ENCODE assay signal across 8 mouse cellular contexts in the genomic region with DNA sequence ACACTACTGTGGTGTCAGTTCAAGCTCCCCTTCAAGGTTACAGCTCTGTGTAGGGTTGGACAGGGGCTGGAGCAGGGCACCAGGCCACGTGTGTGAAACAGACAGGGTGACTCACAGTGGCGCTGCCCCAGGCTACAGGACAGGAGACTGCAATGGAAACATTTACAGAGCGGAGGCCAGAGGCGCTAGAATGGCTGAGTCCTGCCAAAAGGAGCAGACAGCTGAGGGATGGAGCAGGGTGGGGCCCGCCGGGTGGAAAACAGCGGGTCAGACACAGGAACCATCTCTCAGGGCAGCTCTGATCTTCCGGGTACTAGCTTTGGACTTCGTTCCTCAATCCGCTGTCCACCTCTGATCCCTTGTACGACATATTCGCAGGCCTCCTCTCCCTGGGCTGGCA. TPM values are rescaled to one million over a fixed set of nuclear protein-coding genes. Genes with fewer than 3 reads are reported as not detected.
DNase-seq lines count a peak whose midpoint lies in the region; TF ChIP-seq lines count a peak whose summit lies in the region.

No protein-coding gene starts in this region.

- peaks cover 10% of the 10 kb centered on the region for H3K36me3 ChIP-seq in hindbrain, embryonic 10.5 days

- H3K4me3 ChIP-seq in left cerebral cortex, adult 2 months: no peak overlapping the region
- peak overlapping the region; percentile 29; the same call in 1 of the 2 replicates for H3K4me3 ChIP-seq in gastrocnemius, adult 2 months
- H3K4me3 ChIP-seq in hindbrain, embryonic 10.5 days: no peak overlapping the region

- H3K27ac ChIP-seq in left cerebral cortex, adult 2 months: peak overlapping the region; percentile 53; the same call in 1 of the 2 replicates
- peak overlapping the region; percentile 84 for H3K27ac ChIP-seq in gastrocnemius, adult 2 months
- H3K27ac ChIP-seq in hindbrain, embryonic 10.5 days: no peak overlapping the region

- TF ChIP-seq CTCF in left cerebral cortex, adult 2 months (IDR thresholded peaks at IDR 0.05): no peak
- TF ChIP-seq CTCF in gastrocnemius, adult 2 months (IDR thresholded peaks at IDR 0.05): 0 out of 2 replicates have a peak, but pooled peaks have one; percentile 4

- H3K27me3 ChIP-seq in hindbrain, embryonic 10.5 days (ENCODE audit: insufficient read depth, poor library complexity, severe bottlenecking): no peaks in the 10 kb centered on the region

- no peaks in the 10 kb centered on the region for H3K9me3 ChIP-seq in hindbrain, embryonic 10.5 days

- H3K4me1 ChIP-seq in hindbrain, embryonic 10.5 days (replicated peaks): peaks cover 43% of the 10 kb centered on the region

- WGBS in hindbrain, embryonic 10.5 days: 85% methylated on average over 12 of the region's 12 CpGs

- intact Hi-C loops in left cerebral cortex, adult 2 months (cut with DNase I): no loop called here
- intact Hi-C loops in gastrocnemius, adult 2 months (cut with DNase I): loop anchor here (5.0 kb wide), 1 partner anchor 53 kb away; the partner anchor contains the start of gene 3110082I17Rik

- DNase-seq in left cerebral cortex, adult 2 months (ENCODE audit: extremely low spot score in 1 of 2, low spot score in 2 of 2): no peak
- DNase-seq in left cerebral cortex, adult 11 months (ENCODE audit: low spot score): no peak
- peak; percentile 91 for DNase-seq in gastrocnemius, adult 2 months
- peak; percentile 40 to 48 for DNase-seq in kidney, adult 8-10 months
- peak; percentile 88 for DNase-seq in skeletal muscle tissue, adult 2 months (ENCODE audit: low read depth, low spot score)
- DNase-seq in hindbrain, embryonic 10.5 days (ENCODE audit: low spot score): no peak
- no peak for DNase-seq in right cerebral cortex, postnatal 4 days
- DNase-seq in layer of hippocampus, adult 9-11 months: no peak

RNA-seq across cellular contexts. Expression of gene C130050O18Rik, which starts 4.3 kb away (rescaled TPM):
- under 1 TPM; 0.29 to 0.63 TPM for total RNA-seq in left cerebral cortex, adult 2 months (2021)
- total RNA-seq in gastrocnemius, adult 2 months (2021): under 1 TPM; 0.15 to 0.33 TPM
- 0.43 TPM in 1 of 2 replicates, not detected in the other for polyA plus RNA-seq in hindbrain, embryonic 10.5 days (2016; fragmentation: Nextera tagmentation; extraction: Ambion mirVana)

RNA-seq across cellular contexts. Expression of gene Gper1, which starts 13.5 kb away (rescaled TPM):
- 1 to 10 TPM; 2.5 to 2.8 TPM for total RNA-seq in left cerebral cortex, adult 2 months (2021)
- total RNA-seq in gastrocnemius, adult 2 months (2021): 1 to 10 TPM; 1.3 to 2.7 TPM
- polyA plus RNA-seq in hindbrain, embryonic 10.5 days (2016; fragmentation: Nextera tagmentation; extraction: Ambion mirVana): 0.40 and 0.76 TPM in 2 replicates

RNA-seq across cellular contexts. Expression of gene Gpr146, which starts 31.9 kb away (rescaled TPM):
- 10 to 100 TPM; 12.5 to 13.9 TPM for total RNA-seq in left cerebral cortex, adult 2 months (2021)
- 10 to 100 TPM; 26.5 to 41.2 TPM for total RNA-seq in gastrocnemius, adult 2 months (2021)
- polyA plus RNA-seq in hindbrain, embryonic 10.5 days (2016; fragmentation: Nextera tagmentation; extraction: Ambion mirVana): 2.0 and 2.8 TPM in 2 replicates

RNA-seq across cellular contexts. Expression of gene 3110082I17Rik, which starts 50.9 kb away (rescaled TPM):
- total RNA-seq in left cerebral cortex, adult 2 months (2021): 10 to 100 TPM; 16.3 to 17.9 TPM
- total RNA-seq in gastrocnemius, adult 2 months (2021): 10 to 100 TPM in 1 of 2 experiments, 1 to 10 TPM in 1; 7.9 to 10.3 TPM
- polyA plus RNA-seq in hindbrain, embryonic 10.5 days (2016; fragmentation: Nextera tagmentation; extraction: Ambion mirVana): 49.1 and 56.3 TPM in 2 replicates

RNA-seq across cellular contexts. Expression of gene Cyp2w1, which starts 57.0 kb away (rescaled TPM):
- not detected for total RNA-seq in left cerebral cortex, adult 2 months (2021)
- total RNA-seq in gastrocnemius, adult 2 months (2021): not detected
- not detected in 2 replicates for polyA plus RNA-seq in hindbrain, embryonic 10.5 days (2016; fragmentation: Nextera tagmentation; extraction: Ambion mirVana)

Comparison
In these comparisons a context has a peak if more than half of its experiments do, and no peak if none do; other contexts are left out.
1. DNase-seq: peak in gastrocnemius, adult 2 months (single experiment), kidney, adult 8-10 months (2 of 2) and skeletal muscle tissue, adult 2 months (single experiment); none in left cerebral cortex, adult 2 months (0 of 2), left cerebral cortex, adult 11 months (single experiment), hindbrain, embryonic 10.5 days (single experiment), right cerebral cortex, postnatal 4 days (single experiment) and layer of hippocampus, adult 9-11 months (single experiment).